Mouse (Mus musculus): Measurements from ENCODE around the gene Ano8.

DNA sequence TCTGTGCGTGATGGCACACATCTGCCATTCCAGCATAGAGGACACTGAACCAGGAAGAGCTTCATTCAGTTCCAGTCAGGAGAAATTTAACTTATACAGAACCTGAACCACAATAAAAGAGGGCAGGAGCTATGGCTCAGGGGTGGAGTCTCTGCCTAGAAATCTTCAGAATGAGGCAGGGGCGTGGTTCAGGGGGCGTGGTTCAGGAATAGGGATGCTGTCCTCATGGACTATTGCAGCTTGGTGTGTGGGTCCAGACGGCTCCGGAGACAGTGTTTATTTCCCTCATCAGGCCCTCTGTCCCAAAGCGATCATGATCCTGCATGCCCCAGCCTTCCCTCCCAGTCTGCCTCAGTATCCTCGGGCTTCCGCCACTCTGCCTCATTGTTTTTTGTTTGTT lies 31.1 kb downstream of the Ano8 start:
- TF ChIP-seq HCFC1 (IDR thresholded peaks at IDR 0.05; ENCODE audit: borderline replicate concordance, insufficient read depth, low read length) (no peak), CHD2 (IDR thresholded peaks at IDR 0.05; ENCODE audit: low read depth, low read length) (no peak)
